Mouse (Mus musculus): ENCODE measurements around the gene Chrm2. TPM values are rescaled to one million over a fixed set of nuclear protein-coding genes. Genes with fewer than 3 reads are reported as not detected.
A peak's percentile ranks its signal among the peaks of the same experiment; 100 is the strongest.

The Chrm2 gene
- total and polyA plus RNA-seq, 2 experiments from 2014 or later, result 14.8 to 37.0 TPM

GRCm38 (mm10) chr6:36464008-36464407, 76.1 kb downstream of the Chrm2 start:
- Histone ChIP-seq H3K36me3 (replicated peaks; ENCODE audit: control insufficient read depth, insufficient read depth, low read length) (no peaks in the 10 kb centered on the region), H3K4me3 (ENCODE audit: low read depth, low read length) (no peak overlapping the region), H3K27ac (ENCODE audit: low read depth) (no peak overlapping the region), H3K9ac (replicated peaks; ENCODE audit: low read depth, low read length) (no peak overlapping the region), H3K9me3 (replicated peaks; ENCODE audit: control insufficient read depth, low read length) (no peaks in the 10 kb centered on the region), H3K4me2 (ENCODE audit: low read depth, low read length) (no peak overlapping the region), H3K4me1 (ENCODE audit: control insufficient read depth, insufficient read depth) (0 out of 2 replicates have a peak, but pooled peaks cover 5% of the 10 kb centered on the region), H3K27me3 (ENCODE audit: control insufficient read depth, insufficient read depth, low read length) (no peaks in the 10 kb centered on the region)
- WGBS, result 87% methylated on average over 3 of the region's 3 CpGs
- TF ChIP-seq EP300 (IDR thresholded peaks at IDR 0.05; ENCODE audit: low read depth), result no peak
- ATAC-seq (ENCODE audit: insufficient read depth, low read depth), result no peak
- no peak for DNase-seq (ENCODE audit: low spot score)

- ATAC-seq (ENCODE audit: insufficient read depth, low read depth), result no peak
- no peak for DNase-seq (ENCODE audit: low spot score)
- WGBS, result 57% methylated on average over 4 of the region's 4 CpGs
- no peaks in the 10 kb centered on the region for H3K9me3 ChIP-seq (replicated peaks; ENCODE audit: control insufficient read depth, low read length)
- peaks cover 18% of the 10 kb centered on the region for H3K4me1 ChIP-seq (ENCODE audit: control insufficient read depth, insufficient read depth)
- no peaks in the 10 kb centered on the region for H3K36me3 ChIP-seq (replicated peaks; ENCODE audit: control insufficient read depth, insufficient read depth, low read length)
- TF ChIP-seq CTCF (IDR thresholded peaks at IDR 0.05; ENCODE audit: low read depth) (no peak), EP300 (IDR thresholded peaks at IDR 0.05; ENCODE audit: low read depth) (no peak)
- H3K4me3 ChIP-seq (ENCODE audit: low read depth, low read length), result no peak overlapping the region
- 0 out of 2 replicates have a peak overlapping the region, but pooled peaks have one; percentile 9 for H3K27ac ChIP-seq (ENCODE audit: low read depth)
- H3K27me3 ChIP-seq (ENCODE audit: control insufficient read depth, insufficient read depth, low read length), result no peaks in the 10 kb centered on the region
- no peak overlapping the region for H3K9ac ChIP-seq (replicated peaks; ENCODE audit: low read depth, low read length)
- H3K4me2 ChIP-seq (ENCODE audit: low read depth, low read length), result no peak overlapping the region
Observed at GRCm38 (mm10) chr6:36484132-36484665, 96.3 kb downstream of the Chrm2 start.

GRCm38 (mm10) chr6:36507008-36507663, 119.3 kb downstream of the Chrm2 start:
- no peak overlapping the region for H3K9ac ChIP-seq (replicated peaks; ENCODE audit: low read depth, low read length)
- 0 out of 2 replicates have a peak, but pooled peaks have one; percentile 27 for ATAC-seq (ENCODE audit: insufficient read depth, low read depth)
- H3K4me2 ChIP-seq (ENCODE audit: low read depth, low read length), result no peak overlapping the region

GRCm38 (mm10) chr6:36507946-36508345, 120.1 kb downstream of the Chrm2 start:
- H3K4me3 ChIP-seq (ENCODE audit: low read depth, low read length), result no peak overlapping the region
- peak; percentile 91 for DNase-seq (ENCODE audit: low spot score)
- peak; percentile 97 for ATAC-seq (ENCODE audit: insufficient read depth, low read depth)
- no peak overlapping the region for H3K4me2 ChIP-seq (ENCODE audit: low read depth, low read length)
- peaks cover 19% of the 10 kb centered on the region for H3K4me1 ChIP-seq (ENCODE audit: control insufficient read depth, insufficient read depth)
- TF ChIP-seq EP300 (IDR thresholded peaks at IDR 0.05; ENCODE audit: low read depth), result peak; percentile 79
- TF ChIP-seq CTCF (IDR thresholded peaks at IDR 0.05; ENCODE audit: low read depth), result no peak
- 7% methylated on average over 7 of the region's 7 CpGs for WGBS
- no peaks in the 10 kb centered on the region for H3K9me3 ChIP-seq (replicated peaks; ENCODE audit: control insufficient read depth, low read length)
- peak overlapping the region; percentile 95 for H3K27ac ChIP-seq (ENCODE audit: low read depth)
- no peaks in the 10 kb centered on the region for H3K36me3 ChIP-seq (replicated peaks; ENCODE audit: control insufficient read depth, insufficient read depth, low read length)
- no peaks in the 10 kb centered on the region for H3K27me3 ChIP-seq (ENCODE audit: control insufficient read depth, insufficient read depth, low read length)
- H3K9ac ChIP-seq (replicated peaks; ENCODE audit: low read depth, low read length), result no peak overlapping the region

More at GRCm38 (mm10) chr6:36507008-36507663, 119.3 kb downstream of the Chrm2 start:
- TF ChIP-seq EP300 (IDR thresholded peaks at IDR 0.05; ENCODE audit: low read depth) (no peak), CTCF (IDR thresholded peaks at IDR 0.05; ENCODE audit: low read depth) (no peak)
- no peaks in the 10 kb centered on the region for H3K27me3 ChIP-seq (ENCODE audit: control insufficient read depth, insufficient read depth, low read length)
- 62% methylated on average over 7 of the region's 7 CpGs for WGBS
- H3K27ac ChIP-seq (ENCODE audit: low read depth), result peak overlapping the region; percentile 95
- no peak for DNase-seq (ENCODE audit: low spot score)
- peaks cover 19% of the 10 kb centered on the region for H3K4me1 ChIP-seq (ENCODE audit: control insufficient read depth, insufficient read depth)
- no peak overlapping the region for H3K4me3 ChIP-seq (ENCODE audit: low read depth, low read length)
- no peaks in the 10 kb centered on the region for H3K9me3 ChIP-seq (replicated peaks; ENCODE audit: control insufficient read depth, low read length)
- H3K36me3 ChIP-seq (replicated peaks; ENCODE audit: control insufficient read depth, insufficient read depth, low read length), result no peaks in the 10 kb centered on the region

GRCm38 (mm10) chr6:36508469-36508868, 120.6 kb downstream of the Chrm2 start:
- peak; percentile 58 for ATAC-seq (ENCODE audit: insufficient read depth, low read depth)
- peaks cover 19% of the 10 kb centered on the region for H3K4me1 ChIP-seq (ENCODE audit: control insufficient read depth, insufficient read depth)
- no peaks in the 10 kb centered on the region for H3K9me3 ChIP-seq (replicated peaks; ENCODE audit: control insufficient read depth, low read length)
- WGBS, result 15% methylated on average over 2 of the region's 2 CpGs
- H3K9ac ChIP-seq (replicated peaks; ENCODE audit: low read depth, low read length), result no peak overlapping the region
- H3K4me3 ChIP-seq (ENCODE audit: low read depth, low read length), result no peak overlapping the region
- no peak for TF ChIP-seq CTCF (IDR thresholded peaks at IDR 0.05; ENCODE audit: low read depth)
- no peak for TF ChIP-seq EP300 (IDR thresholded peaks at IDR 0.05; ENCODE audit: low read depth)
- peak; percentile 51 for DNase-seq (ENCODE audit: low spot score)
- H3K27ac ChIP-seq (ENCODE audit: low read depth), result peak overlapping the region; percentile 95
- no peaks in the 10 kb centered on the region for H3K27me3 ChIP-seq (ENCODE audit: control insufficient read depth, insufficient read depth, low read length)
- H3K4me2 ChIP-seq (ENCODE audit: low read depth, low read length), result no peak overlapping the region
- H3K36me3 ChIP-seq (replicated peaks; ENCODE audit: control insufficient read depth, insufficient read depth, low read length), result no peaks in the 10 kb centered on the region
